Mouse (Mus musculus): Measurements from ENCODE around the gene Gja5. TPM values are rescaled to one million over a fixed set of nuclear protein-coding genes. Genes with fewer than 3 reads are reported as not detected.
"Not testable (repeated sequence)": the region's sequence is repeated elsewhere in the genome, so short reads cannot be mapped to it uniquely, and the experiment has no call there.

The Gja5 gene
- polyA plus RNA-seq, 1 experiment from 2014 or later = 3.7 TPM

DNA sequence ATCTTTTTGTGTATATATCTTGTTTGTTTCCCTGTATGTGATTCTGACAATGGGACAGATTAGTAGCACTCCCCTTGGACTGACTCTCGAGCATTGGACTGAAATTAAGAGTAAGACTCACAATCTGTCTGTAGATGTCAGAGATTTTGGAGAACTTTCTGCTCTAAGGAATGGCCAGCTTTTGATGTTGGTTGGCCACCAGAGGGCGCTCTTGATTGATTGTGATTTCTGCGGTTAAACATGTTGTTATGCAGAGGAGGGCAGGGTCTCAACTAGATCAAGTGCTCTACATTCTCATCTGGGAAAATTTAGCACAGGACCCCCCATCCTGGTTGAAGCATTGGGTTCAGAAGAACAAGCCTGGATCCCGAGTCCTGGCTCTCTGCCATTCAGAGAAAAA is 182.8 kb downstream of the Gja5 start:
- no peak for ATAC-seq (ENCODE audit: low FRiP score)
- Histone ChIP-seq H3K27ac (no peak overlapping the region), H3K4me2 (no peak overlapping the region), H3K9me3 (peaks cover 4% of the 10 kb centered on the region; the same call in 1 of the 2 replicates), H3K36me3 (no peaks in the 10 kb centered on the region), H3K4me1 (replicated peaks) (no peaks in the 10 kb centered on the region), H3K9ac (no peak overlapping the region), H3K27me3 (no peaks in the 10 kb centered on the region), H3K4me3 (no peak overlapping the region)
- 75% methylated on average over 4 of the region's 4 CpGs for WGBS

DNA sequence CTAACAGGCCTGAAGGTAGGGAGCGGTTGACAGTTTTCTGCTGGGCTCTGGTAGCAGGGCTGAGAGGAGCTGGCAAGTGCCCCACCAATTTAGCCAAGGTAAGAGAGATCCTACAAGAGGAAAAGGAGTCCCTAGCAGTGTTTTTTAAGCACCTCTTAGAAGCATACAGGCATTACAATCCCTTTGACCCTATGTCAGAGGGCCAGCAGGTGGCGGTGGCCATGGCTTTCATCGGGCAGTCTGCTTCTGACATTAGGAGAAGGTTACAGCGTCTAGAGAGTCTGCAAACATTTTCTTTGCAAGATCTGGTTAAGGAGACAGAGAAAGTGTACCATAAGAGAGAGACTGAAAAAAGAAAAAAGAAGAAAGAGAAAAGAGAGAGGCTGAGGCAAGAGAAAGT is 183.8 kb downstream of the Gja5 start:
- H3K4me2 ChIP-seq; H3K4me1 ChIP-seq (replicated peaks); ATAC-seq (ENCODE audit: low FRiP score); H3K36me3 ChIP-seq; H3K4me3 ChIP-seq; H3K9ac ChIP-seq; H3K27me3 ChIP-seq; H3K9me3 ChIP-seq; H3K27ac ChIP-seq: not testable (repeated sequence)
- 86% methylated on average over 4 of the region's 4 CpGs for WGBS

DNA sequence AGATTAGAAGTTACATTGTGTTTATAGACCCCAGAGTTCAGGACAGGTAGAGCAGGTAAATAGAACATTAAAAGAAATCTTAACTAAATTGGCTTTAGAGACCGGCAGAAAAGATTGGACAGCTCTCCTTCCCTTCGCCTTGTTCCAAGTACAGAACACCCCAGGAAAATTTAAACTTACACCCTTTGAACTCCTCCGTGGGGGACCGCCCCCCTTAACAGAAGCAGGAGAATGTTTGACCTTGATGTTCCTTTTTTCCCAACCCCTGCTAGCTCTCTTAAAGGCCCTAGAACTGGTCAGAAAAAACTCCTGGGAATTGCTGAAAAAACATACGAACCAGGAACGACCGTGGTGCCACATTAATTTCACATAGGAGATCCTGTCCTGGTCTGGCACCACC is 187.5 kb downstream of the Gja5 start:
- H3K4me1 ChIP-seq (replicated peaks); H3K9ac ChIP-seq; H3K4me2 ChIP-seq; H3K4me3 ChIP-seq; H3K9me3 ChIP-seq; H3K27ac ChIP-seq; H3K27me3 ChIP-seq; ATAC-seq (ENCODE audit: low FRiP score); H3K36me3 ChIP-seq: not testable (repeated sequence)
- WGBS = 92% methylated on average over 7 of the region's 7 CpGs

- peaks cover 15% of the 10 kb centered on the region for H3K4me1 ChIP-seq (replicated peaks)
- not testable (repeated sequence) for ATAC-seq (ENCODE audit: low FRiP score); H3K4me2 ChIP-seq; H3K4me3 ChIP-seq; H3K27me3 ChIP-seq; H3K36me3 ChIP-seq; H3K27ac ChIP-seq; H3K9me3 ChIP-seq; H3K9ac ChIP-seq
- 80% methylated on average over 4 of the region's 4 CpGs for WGBS
Observed at GRCm38 (mm10) chr3:97096664-97097063, 192.2 kb downstream of the Gja5 start.

GRCm38 (mm10) chr3:97100784-97101641 is 196.5 kb downstream of the Gja5 start:
- no peak overlapping the region for H3K4me2 ChIP-seq
- WGBS = 54% methylated on average over 10 of the region's 10 CpGs
- H3K9me3 ChIP-seq = no peaks in the 10 kb centered on the region
- peaks cover 15% of the 10 kb centered on the region for H3K4me1 ChIP-seq (replicated peaks)
- no peaks in the 10 kb centered on the region for H3K27me3 ChIP-seq
- H3K36me3 ChIP-seq = no peaks in the 10 kb centered on the region
- ATAC-seq (ENCODE audit: low FRiP score) = peak; percentile 85
- H3K4me3 ChIP-seq = no peak overlapping the region
- H3K9ac ChIP-seq = peak overlapping the region; percentile 24; the same call in 1 of the 2 replicates
- H3K27ac ChIP-seq = peak overlapping the region; percentile 58

DNA sequence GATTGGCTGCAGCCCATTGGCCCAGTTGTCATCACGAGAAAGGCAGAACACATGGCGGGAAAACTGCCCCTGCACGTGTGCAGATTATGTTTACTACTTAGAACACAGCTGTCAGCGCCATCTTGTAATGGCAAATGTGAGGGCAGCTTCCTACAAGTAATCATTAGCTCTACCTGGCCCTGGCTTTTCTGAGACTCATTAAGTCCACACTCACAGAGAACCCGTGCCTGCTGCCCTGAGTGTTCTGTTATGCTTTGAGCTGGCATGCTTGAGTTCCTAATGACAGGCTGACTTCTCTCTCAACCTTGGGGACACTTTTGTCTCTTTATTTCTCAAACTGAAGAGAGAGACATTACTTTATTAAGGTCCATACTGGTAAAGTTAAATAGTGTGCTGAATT is 199.5 kb downstream of the Gja5 start:
- ATAC-seq (ENCODE audit: low FRiP score); H3K27me3 ChIP-seq; H3K4me2 ChIP-seq; H3K4me3 ChIP-seq; H3K27ac ChIP-seq; H3K9ac ChIP-seq; H3K9me3 ChIP-seq; H3K36me3 ChIP-seq: not testable (repeated sequence)
- 90% methylated on average over 4 of the region's 5 CpGs for WGBS
- peaks cover 15% of the 10 kb centered on the region for H3K4me1 ChIP-seq (replicated peaks)

GRCm38 (mm10) chr3:97104696-97105430 is 200.4 kb downstream of the Gja5 start:
- Histone ChIP-seq H3K4me2 (no peak overlapping the region), H3K9me3 (no peaks in the 10 kb centered on the region), H3K4me3 (no peak overlapping the region), H3K9ac (no peak overlapping the region), H3K27ac (no peak overlapping the region), H3K36me3 (no peaks in the 10 kb centered on the region), H3K27me3 (no peaks in the 10 kb centered on the region), H3K4me1 (replicated peaks) (peaks cover 15% of the 10 kb centered on the region)
- no peak for ATAC-seq (ENCODE audit: low FRiP score)
- 70% methylated on average over 1 of the region's 1 CpGs for WGBS

- no peak overlapping the region for H3K4me2 ChIP-seq
- H3K27ac ChIP-seq = no peak overlapping the region
- no peak overlapping the region for H3K9ac ChIP-seq
- no peak overlapping the region for H3K4me3 ChIP-seq
- no peaks in the 10 kb centered on the region for H3K4me1 ChIP-seq (replicated peaks)
- no peaks in the 10 kb centered on the region for H3K27me3 ChIP-seq
- peaks cover 14% of the 10 kb centered on the region for H3K9me3 ChIP-seq
- no peak for ATAC-seq (ENCODE audit: low FRiP score)
- WGBS = 96% methylated on average over 6 of the region's 6 CpGs
- H3K36me3 ChIP-seq = no peaks in the 10 kb centered on the region
Observed at GRCm38 (mm10) chr3:97117511-97117910, 213.0 kb downstream of the Gja5 start.

GRCm38 (mm10) chr3:97118313-97118712 is 213.8 kb downstream of the Gja5 start:
- Histone ChIP-seq H3K27me3 (no peaks in the 10 kb centered on the region), H3K36me3 (no peaks in the 10 kb centered on the region), H3K9me3 (peaks cover 14% of the 10 kb centered on the region), H3K4me3 (no peak overlapping the region), H3K4me1 (replicated peaks) (no peaks in the 10 kb centered on the region), H3K9ac (no peak overlapping the region), H3K4me2 (no peak overlapping the region), H3K27ac (no peak overlapping the region)
- ATAC-seq (ENCODE audit: low FRiP score) = no peak
- 59% methylated on average over 12 of the region's 12 CpGs for WGBS

DNA sequence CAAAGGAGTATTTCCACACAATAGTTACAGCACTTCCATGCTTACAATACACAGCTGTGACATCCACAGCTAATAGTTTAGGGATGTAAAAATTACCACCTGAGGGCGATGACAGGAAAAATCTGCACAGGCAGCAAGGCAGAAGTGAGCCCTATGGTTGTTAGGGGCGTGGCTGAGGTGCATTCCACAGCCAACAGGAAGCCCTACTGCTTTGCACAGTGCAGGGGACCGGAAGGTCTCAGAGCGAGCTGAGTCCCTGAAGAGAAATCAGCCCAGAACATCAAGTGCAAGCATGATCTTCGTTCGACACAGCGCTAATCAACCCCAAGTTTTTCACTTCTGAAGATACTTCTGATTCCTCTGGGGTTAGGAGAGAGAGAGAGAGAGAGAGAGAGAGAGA is 219.7 kb downstream of the Gja5 start:
- no peak overlapping the region for H3K4me2 ChIP-seq
- 61% methylated on average over 7 of the region's 7 CpGs for WGBS
- no peak overlapping the region for H3K27ac ChIP-seq
- H3K27me3 ChIP-seq = no peaks in the 10 kb centered on the region
- no peak overlapping the region for H3K4me3 ChIP-seq
- H3K36me3 ChIP-seq = no peaks in the 10 kb centered on the region
- ATAC-seq (ENCODE audit: low FRiP score) = no peak
- H3K9ac ChIP-seq = no peak overlapping the region
- no peaks in the 10 kb centered on the region for H3K4me1 ChIP-seq (replicated peaks)
- H3K9me3 ChIP-seq = no peaks in the 10 kb centered on the region

Data from hindbrain, embryonic 13.5 days (tissue).